Mouse (Mus musculus) erythroblast, embryonic 14.5 days (primary cell): ENCODE results near the gene Iba57. TPM values are rescaled to one million over a fixed set of nuclear protein-coding genes. Genes with fewer than 3 reads are reported as not detected.
A peak's percentile ranks its signal among the peaks of the same experiment; 100 is the strongest.

Source experiments
- H3K27me3 ChIP-seq: 2 replicates; pipeline ENCODE4 v1.6.1; 2012; ENCODE audit warnings: inconsistent platforms; ENCODE audit not compliant: control insufficient read depth
- H3K36me3 ChIP-seq: 2 replicates; pipeline ENCODE4 v1.6.1; 2012; ENCODE audit warnings: mild to moderate bottlenecking, inconsistent platforms; ENCODE audit not compliant: control insufficient read depth
- H3K4me1 ChIP-seq: 2 replicates; pipeline ENCODE4 v1.6.1; 2012; ENCODE audit warnings: inconsistent platforms; ENCODE audit not compliant: control insufficient read depth
- H3K4me3 ChIP-seq: replicated peaks from 2 replicates; pipeline ENCODE3; 2012; ENCODE audit warnings: moderate library complexity, mild to moderate bottlenecking, inconsistent platforms
- H3K9me3 ChIP-seq: 2 replicates; pipeline ENCODE4 v1.6.1; 2012; ENCODE audit warnings: low read length, inconsistent platforms, mixed read lengths; ENCODE audit not compliant: control insufficient read depth
- GATA1 ChIP-seq: IDR thresholded peaks from 2 replicates; pipeline ENCODE4 v1.6.1; 2012; ENCODE audit warnings: low read length, inconsistent platforms, mixed read lengths
- TAL1 ChIP-seq: IDR thresholded peaks from 3 replicates; pipeline ENCODE4 v1.6.1; 2012; ENCODE audit warnings: low read length, inconsistent platforms, mixed read lengths
- polyA plus RNA-seq: library from polyadenylated mRNA; stranded (reverse); fragments of >175 nt; gene quantifications from 2 replicates; pipeline ENCODE4 v1.2.3, GENCODE M21; 2012

Iba57 gene
- polyA plus RNA-seq, 1 experiment = 3.3 TPM

DNA sequence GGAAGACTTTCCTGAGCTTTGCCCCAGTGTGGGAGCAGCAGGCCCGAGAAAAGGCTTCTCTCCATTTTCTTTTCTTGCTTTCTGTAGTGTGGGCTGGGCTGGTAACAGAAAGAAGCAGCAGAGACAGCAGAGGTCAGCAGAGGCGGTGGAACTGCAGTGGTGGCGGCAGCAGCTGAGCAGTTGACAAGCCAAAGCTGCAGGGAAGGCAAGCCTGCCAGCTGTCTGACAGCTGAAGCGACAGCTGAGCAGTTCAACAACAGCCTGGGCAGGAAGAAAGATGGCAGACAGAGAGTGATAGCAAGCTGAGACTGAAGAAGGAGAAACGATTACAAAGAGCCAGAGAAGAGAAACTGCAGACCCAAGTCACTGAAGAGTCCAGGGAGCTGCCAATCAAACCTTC lies 2.1 kb downstream of the Iba57 start:
- Histone ChIP-seq H3K27me3 (no peaks in the 10 kb centered on the region), H3K9me3 (no peaks in the 10 kb centered on the region), H3K4me3 (peak overlapping the region; percentile 4), H3K36me3 (peaks cover 63% of the 10 kb centered on the region), H3K4me1 (peaks cover 64% of the 10 kb centered on the region)
- TF ChIP-seq GATA1 (no peak), TAL1 (no peak)

DNA sequence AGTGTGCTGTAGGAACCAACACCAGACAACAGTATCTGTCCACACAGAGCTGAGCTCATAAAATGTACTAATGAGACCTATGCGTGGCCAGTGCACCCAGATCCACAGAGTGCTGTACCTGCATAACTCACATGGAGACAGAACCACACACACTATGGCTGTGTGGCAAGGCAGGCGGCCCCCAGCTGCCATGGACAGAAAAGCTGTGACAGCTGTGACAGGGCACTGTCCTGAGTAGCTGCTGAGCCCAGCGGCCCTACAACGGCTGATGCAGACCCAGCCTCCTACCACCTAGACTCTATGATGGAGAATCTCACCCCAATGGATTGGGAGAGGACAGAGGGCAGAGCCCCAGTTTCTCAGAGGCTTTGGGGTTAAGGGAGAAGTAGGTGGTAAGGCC lies 4.0 kb downstream of the Iba57 start:
- H3K9me3 ChIP-seq = no peaks in the 10 kb centered on the region
- no peak for TF ChIP-seq GATA1
- TF ChIP-seq TAL1 = no peak
- H3K4me3 ChIP-seq = no peak overlapping the region
- peaks cover 56% of the 10 kb centered on the region for H3K4me1 ChIP-seq
- peaks cover 79% of the 10 kb centered on the region for H3K36me3 ChIP-seq
- no peaks in the 10 kb centered on the region for H3K27me3 ChIP-seq

DNA sequence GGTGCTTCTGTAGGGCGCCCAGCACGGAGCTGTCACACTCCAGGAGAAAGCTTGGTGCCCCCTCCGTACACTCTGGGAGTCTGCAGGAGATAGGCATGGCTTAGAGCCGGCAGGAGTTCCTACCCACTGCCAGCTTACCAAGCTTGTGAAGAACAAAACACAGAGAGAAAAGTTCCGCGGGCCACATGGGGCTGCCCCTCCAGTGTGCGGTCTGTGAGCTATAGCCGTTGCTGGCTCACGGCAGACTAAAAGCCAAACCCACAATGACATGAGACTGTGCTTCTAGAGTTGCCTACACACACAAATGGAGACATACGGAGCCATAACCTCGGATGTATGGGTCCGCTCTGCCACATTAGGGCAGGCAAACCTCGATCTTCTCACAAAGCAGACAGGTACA lies 4.4 kb downstream of the Iba57 start:
- TF ChIP-seq GATA1 (no peak), TAL1 (no peak)
- H3K9me3 ChIP-seq = no peaks in the 10 kb centered on the region
- no peak overlapping the region for H3K4me3 ChIP-seq
- H3K27me3 ChIP-seq = no peaks in the 10 kb centered on the region
- peaks cover 52% of the 10 kb centered on the region for H3K4me1 ChIP-seq
- peaks cover 83% of the 10 kb centered on the region for H3K36me3 ChIP-seq

DNA sequence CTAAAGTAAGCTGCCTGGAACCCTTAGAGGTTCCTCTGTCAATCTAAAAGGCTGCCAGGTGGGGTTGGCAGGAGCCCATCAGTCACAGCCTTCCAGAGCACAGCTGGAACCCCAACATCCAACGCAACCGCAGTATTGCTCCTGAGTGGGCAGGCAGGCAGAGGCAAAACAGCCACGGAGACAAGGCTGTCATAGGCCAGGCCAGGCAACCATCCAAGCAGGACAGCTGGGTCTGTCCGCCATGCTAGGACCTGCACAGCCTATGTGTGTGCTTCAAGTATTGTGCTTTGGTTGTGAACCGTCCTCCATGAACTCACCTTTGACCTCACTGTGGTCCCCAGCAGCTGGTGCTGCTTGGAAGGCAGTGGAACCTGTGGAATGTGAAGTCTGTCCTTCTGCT lies 7.6 kb downstream of the Iba57 start:
- TF ChIP-seq GATA1 = no peak
- TF ChIP-seq TAL1 = no peak
- no peaks in the 10 kb centered on the region for H3K27me3 ChIP-seq
- peaks cover 65% of the 10 kb centered on the region for H3K36me3 ChIP-seq
- no peaks in the 10 kb centered on the region for H3K9me3 ChIP-seq
- peaks cover 27% of the 10 kb centered on the region for H3K4me1 ChIP-seq
- no peak overlapping the region for H3K4me3 ChIP-seq

DNA sequence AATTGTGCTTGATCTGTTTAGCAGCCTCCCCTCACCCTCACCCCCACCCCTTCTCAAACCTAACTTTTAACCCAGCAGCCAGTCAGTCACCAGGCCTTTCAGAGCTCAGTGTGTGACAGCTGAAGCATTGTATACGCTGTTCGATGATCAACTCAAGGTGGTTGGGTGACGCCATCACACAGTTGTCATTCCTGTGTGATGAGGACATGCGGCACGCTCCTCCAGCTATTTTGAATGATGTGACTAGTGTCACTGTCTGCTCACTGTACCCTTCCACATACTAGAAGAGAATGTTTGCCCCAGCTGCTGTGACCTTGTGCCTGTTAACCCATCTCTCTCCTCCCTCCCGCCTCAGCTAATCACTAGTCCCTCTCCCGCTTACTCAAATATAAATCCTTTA lies 9.3 kb downstream of the Iba57 start:
- TF ChIP-seq TAL1 (no peak), GATA1 (no peak)
- Histone ChIP-seq H3K4me1 (peaks cover 12% of the 10 kb centered on the region), H3K27me3 (no peaks in the 10 kb centered on the region; the same call in 1 of the 2 replicates), H3K4me3 (no peak overlapping the region), H3K9me3 (no peaks in the 10 kb centered on the region), H3K36me3 (peaks cover 48% of the 10 kb centered on the region)

DNA sequence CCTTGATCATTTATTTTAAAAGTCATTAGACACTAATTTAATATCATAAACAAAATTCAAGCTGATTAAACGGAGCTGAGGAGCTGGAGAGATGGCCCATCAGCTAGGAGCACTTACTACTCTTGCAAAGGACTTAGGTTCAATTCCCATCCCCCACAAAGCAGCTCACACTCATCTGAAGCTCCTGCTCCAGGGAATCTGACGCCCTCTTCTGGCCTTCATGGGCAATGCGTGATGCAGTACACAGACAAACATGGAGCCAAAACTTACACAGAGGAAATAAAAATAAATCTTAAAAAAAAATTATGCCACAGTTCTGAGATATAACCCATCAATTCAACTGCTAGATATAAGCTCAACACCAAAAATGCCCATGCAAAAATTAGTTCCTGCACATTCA lies 11.8 kb downstream of the Iba57 start:
- peaks cover 12% of the 10 kb centered on the region for H3K4me1 ChIP-seq
- H3K27me3 ChIP-seq = peaks cover 4% of the 10 kb centered on the region
- no peak for TF ChIP-seq TAL1
- no peak for TF ChIP-seq GATA1
- no peak overlapping the region for H3K4me3 ChIP-seq
- H3K36me3 ChIP-seq = peaks cover 23% of the 10 kb centered on the region
- H3K9me3 ChIP-seq = no peaks in the 10 kb centered on the region

DNA sequence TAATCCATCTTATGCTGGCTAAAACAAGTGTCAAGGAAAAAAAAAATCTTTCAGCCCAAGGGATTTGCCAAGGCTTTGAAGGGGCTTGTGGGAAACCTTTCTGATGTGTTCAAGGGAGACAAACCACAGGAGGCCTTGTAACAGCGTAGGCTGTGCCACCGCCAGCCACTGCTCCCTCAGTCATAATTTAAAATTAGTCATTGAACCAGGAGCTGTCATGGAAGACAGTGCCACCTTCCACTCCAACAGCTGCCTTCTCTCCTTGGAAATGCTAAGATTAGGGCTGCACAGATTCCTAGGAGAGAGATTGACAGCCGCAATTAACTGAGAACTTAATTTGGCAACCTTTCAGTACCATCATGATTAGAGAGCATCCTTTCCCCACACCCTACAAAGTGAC lies 14.2 kb downstream of the Iba57 start:
- Histone ChIP-seq H3K9me3 (no peaks in the 10 kb centered on the region), H3K4me1 (peaks cover 2% of the 10 kb centered on the region), H3K36me3 (peaks cover 1% of the 10 kb centered on the region; the same call in 1 of the 2 replicates), H3K4me3 (no peak overlapping the region), H3K27me3 (peaks cover 9% of the 10 kb centered on the region)
- TF ChIP-seq GATA1 (no peak), TAL1 (no peak)

DNA sequence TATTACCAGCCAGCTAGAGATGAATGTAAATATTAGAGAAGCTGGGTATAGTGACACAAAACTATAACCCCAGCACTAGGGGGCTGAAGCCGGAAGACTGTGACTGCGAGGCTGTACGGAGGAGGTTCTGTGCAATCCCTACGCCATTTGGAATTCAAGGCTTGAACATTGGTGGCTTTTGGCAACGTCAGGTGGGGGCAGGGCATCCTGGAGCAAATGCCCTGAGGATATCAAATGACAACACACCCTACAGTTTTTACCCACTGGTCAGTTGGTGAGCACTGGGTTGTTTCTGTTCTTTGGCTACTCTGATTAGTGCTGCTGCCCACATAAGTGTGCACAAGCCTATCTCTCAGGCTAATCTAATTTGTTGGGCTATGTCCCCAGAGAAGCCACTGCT lies 20.6 kb downstream of the Iba57 start:
- no peaks in the 10 kb centered on the region for H3K9me3 ChIP-seq
- no peaks in the 10 kb centered on the region; the same call in 1 of the 2 replicates for H3K4me1 ChIP-seq
- H3K4me3 ChIP-seq = no peak overlapping the region
- TF ChIP-seq TAL1 (no peak), GATA1 (no peak)
- H3K27me3 ChIP-seq = peaks cover 26% of the 10 kb centered on the region
- H3K36me3 ChIP-seq = no peaks in the 10 kb centered on the region

DNA sequence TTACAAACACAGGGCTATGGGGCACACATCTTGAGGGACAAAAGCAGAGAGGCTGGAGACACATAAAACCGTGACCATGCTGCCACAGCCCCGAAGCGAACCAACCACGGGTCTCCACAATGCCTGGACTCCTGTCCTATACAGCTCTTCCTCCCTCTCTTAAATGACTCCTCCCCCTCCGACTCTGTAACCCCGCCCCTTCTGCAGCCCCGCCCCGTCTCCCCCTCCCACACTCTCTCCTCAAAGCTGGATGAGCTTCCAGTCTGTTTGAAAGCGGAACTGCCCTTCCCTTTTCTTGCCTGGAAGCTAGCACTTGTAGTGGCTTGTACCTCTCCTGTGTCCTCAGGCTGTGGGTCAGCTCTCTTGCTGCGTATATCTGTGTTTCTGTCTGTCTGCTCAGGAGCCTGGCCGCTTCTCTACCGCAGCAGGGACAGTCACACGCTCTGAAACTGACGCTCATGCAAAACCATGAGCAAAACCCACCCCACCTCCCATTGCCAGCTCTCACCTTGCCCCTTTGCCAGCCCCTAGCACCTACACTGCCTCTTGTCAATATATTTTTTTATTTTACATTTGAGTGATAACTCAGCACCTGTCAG lies 21.7 kb downstream of the Iba57 start:
- H3K4me3 ChIP-seq = no peak overlapping the region
- no peaks in the 10 kb centered on the region for H3K9me3 ChIP-seq
- H3K4me1 ChIP-seq = no peaks in the 10 kb centered on the region; the same call in 1 of the 2 replicates
- peaks cover 32% of the 10 kb centered on the region for H3K27me3 ChIP-seq
- no peak for TF ChIP-seq GATA1
- no peak for TF ChIP-seq TAL1
- no peaks in the 10 kb centered on the region for H3K36me3 ChIP-seq
